Mouse (Mus musculus) cerebellum, adult 2 months (tissue): ENCODE measurements at regions not wholly inside any gene's neighbourhood (a gene's known extent, or its start where the extent isn't known, plus 50 kb on each side); places are given as distances from the start of the nearest gene placed in this dataset.
"Not testable (repeated sequence)": the region's sequence is repeated elsewhere in the genome, so short reads cannot be mapped to it uniquely, and the experiment has no call there.

ENCODE experiments used
- DNase-seq, 2 experiments: peaks; one replicate each; pipeline ENCODE4 v3.0.0; 2021
- H3K27ac ChIP-seq: fragments of 200-500 bp; 2 replicates; pipeline ENCODE4 v1.5.1; 2012; ENCODE audit warnings: low read length, control low read depth, inconsistent platforms; ENCODE audit not compliant: insufficient read depth
- H3K27me3 ChIP-seq: fragments of 200-500 bp; 2 replicates; pipeline ENCODE4 v1.6.1; 2012; ENCODE audit warnings: inconsistent platforms, mild to moderate bottlenecking, low read length, moderate library complexity; ENCODE audit not compliant: control insufficient read depth, insufficient read depth
- H3K4me1 ChIP-seq: fragments of 200-500 bp; 2 replicates; pipeline ENCODE4 v1.6.1; 2011; ENCODE audit warnings: low read length; ENCODE audit not compliant: control insufficient read depth, insufficient read depth
- H3K4me3 ChIP-seq: fragments of 200-500 bp; replicated peaks from 2 replicates; pipeline ENCODE3; 2011; ENCODE audit warnings: mild to moderate bottlenecking, low read depth, low read length, control low read depth; ENCODE audit not compliant: insufficient read depth
- CTCF ChIP-seq: fragments of 200-500 bp; IDR thresholded peaks from 2 replicates; pipeline ENCODE4 v1.5.1; 2011; ENCODE audit warnings: low read depth, mild to moderate bottlenecking, control low read depth, low read length, moderate library complexity, borderline replicate concordance; ENCODE audit not compliant: insufficient read depth
- POLR2A ChIP-seq: fragments of 200-500 bp; IDR thresholded peaks from 2 replicates; pipeline ENCODE4 v1.6.1; 2011; ENCODE audit warnings: low read length, control low read depth, borderline replicate concordance; ENCODE audit not compliant: insufficient read depth
- WGBS: fragments of 180-500 bp; shearing (Covaris S2); methylation state at CpG from one replicate; pipeline ENCODE4 v1.1.7; 2018; 5-methylcytosine and 5-hydroxymethylcytosine counted together

GRCm38 (mm10) chr8:71789031-71789460 lies 63.5 kb upstream of the Fcho1 start:
- 6% methylated on average over 6 of the region's 9 CpGs for WGBS
- H3K4me1 ChIP-seq, H3K27ac ChIP-seq, H3K4me3 ChIP-seq, H3K27me3 ChIP-seq: not testable (repeated sequence)
- peak in 1 of 2 experiments; percentile 29 for DNase-seq

- not testable (repeated sequence) for H3K27ac ChIP-seq, DNase-seq, H3K4me3 ChIP-seq, H3K27me3 ChIP-seq, H3K4me1 ChIP-seq
- WGBS: 91% methylated on average over 9 of the region's 10 CpGs
Observed at GRCm38 (mm10) chr8:71780624-71781023, 55.1 kb upstream of the Fcho1 start.

- H3K4me3 ChIP-seq, H3K27ac ChIP-seq, DNase-seq, H3K27me3 ChIP-seq, H3K4me1 ChIP-seq: not testable (repeated sequence)
- 39% methylated on average over 4 of the region's 4 CpGs for WGBS
Observed at GRCm38 (mm10) chr8:71779824-71780223, 54.3 kb upstream of the Fcho1 start.

- H3K4me1 ChIP-seq, H3K4me3 ChIP-seq, H3K27ac ChIP-seq, H3K27me3 ChIP-seq, DNase-seq: not testable (repeated sequence)
- 86% methylated on average over 5 of the region's 5 CpGs for WGBS
Observed at GRCm38 (mm10) chr8:71779380-71779779, 53.9 kb upstream of the Fcho1 start.

GRCm38 (mm10) chr8:71778916-71779315 lies 53.4 kb upstream of the Fcho1 start:
- 83% methylated on average over 10 of the region's 10 CpGs for WGBS
- DNase-seq: no peak
- Histone ChIP-seq H3K27me3 (no peaks in the 10 kb centered on the region), H3K4me1 (no peaks in the 10 kb centered on the region), H3K4me3 (no peak overlapping the region), H3K27ac (no peak overlapping the region)
- TF ChIP-seq CTCF (no peak), POLR2A (no peak)
